Mouse (Mus musculus) kidney, adult 9 months (tissue): ENCODE data around the gene Tmem151b.
A peak's percentile ranks its signal among the peaks of the same experiment; 100 is the strongest.

Source experiments
- DNase-seq: peaks from one replicate; pipeline ENCODE4 v3.0.0; 2022

Tmem151b gene

DNA sequence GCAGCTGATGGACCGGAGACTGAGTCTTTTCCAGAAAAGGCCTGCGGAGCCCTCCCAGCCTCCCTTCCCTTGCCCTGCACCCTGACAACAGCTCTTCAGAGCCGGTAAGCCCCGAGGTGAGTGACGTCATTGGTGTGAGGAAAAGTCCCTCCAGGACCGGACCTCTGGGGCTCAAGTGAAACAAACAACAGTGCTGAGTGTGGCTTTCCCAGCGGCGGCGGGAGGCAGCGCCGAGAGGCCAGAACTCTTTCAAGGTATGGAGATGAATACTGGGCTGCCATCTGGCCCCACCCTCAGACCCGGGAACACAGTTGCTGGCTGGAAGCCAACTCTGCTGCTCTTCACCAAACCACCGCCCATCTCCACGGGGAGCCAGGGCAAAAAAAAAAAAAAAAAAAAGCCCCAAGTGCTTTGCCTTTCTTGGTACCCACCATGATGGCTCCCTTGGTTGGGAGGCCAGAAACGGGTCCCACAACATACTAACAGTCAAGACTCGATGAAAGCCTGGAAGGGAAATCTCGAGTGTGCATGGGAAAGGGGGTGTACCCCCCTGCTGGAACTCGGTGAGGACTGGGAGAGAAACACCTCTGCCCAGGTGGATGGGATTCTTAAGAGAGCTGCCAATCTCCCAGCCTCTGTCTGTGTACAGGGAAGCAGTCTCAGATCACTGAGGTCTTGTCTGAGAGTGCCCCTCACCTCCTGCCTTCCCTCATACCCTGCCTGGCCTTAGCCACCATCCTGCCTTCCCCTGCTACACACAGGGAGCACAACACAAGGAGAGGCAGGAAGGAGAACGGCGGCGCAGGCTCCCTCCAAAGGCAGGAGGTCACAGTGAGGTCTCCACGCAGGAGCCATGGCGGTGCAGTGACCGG is 5.2 kb downstream of the Tmem151b start:
- DNase-seq: no peak

DNA sequence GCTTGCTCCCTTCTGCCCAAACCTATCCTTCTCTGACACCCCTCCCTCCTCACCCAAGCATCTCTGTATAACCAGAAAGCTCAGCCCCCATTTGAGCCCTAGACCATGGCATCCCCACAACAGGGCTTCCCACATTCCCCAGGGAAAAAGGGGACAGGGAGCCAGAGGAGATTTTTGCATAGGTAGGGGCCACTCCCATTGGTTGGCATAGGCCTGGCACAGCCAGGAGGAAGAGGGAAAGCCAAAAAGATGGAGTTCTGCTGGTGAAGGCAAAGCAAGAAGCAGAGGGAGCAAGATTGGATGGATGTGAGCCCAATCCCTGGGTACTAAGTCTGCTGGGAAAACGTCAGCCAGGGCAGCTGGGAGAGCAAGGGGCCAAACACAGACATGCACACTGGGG is 6.4 kb downstream of the Tmem151b start:
- no peak for DNase-seq

DNA sequence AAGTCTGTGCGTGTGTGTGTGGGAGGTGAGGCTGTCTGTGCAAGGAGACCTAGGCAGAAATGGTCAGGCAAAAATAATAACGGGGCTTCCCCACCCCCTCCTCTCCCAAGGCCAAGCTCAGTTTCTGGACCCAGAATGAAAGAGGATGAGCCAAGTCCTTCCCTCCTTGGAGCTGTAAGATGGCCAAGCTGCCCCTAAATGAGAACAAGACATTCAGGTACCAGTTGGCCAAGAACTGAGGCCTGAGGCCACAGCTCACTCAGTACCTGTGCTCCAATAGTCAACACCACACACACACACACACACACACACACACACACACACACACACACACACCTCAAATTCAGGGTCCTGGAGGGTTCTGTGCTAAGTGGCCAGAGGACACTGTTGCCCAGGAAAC is 6.8 kb downstream of the Tmem151b start:
- no peak for DNase-seq

DNA sequence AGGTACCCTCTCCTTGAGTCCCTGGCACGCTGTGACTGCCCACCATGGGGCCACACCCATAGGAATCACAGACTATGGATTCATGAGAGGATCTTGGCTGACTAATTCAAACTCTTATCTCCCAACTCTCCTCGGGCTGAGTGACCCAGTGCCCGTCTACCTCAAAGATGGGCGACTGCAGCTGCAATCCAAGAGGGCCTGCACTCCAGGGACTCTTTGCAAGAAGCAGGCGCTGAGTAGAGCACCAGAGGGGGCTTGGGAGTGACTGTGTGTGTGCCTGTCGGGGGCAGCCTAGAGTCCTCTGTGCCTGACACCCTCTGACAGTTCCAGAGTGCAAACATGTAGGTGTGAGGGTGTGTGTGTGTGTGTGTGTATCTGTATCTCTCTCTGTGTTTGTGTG is 7.3 kb downstream of the Tmem151b start:
- DNase-seq: no peak

DNA sequence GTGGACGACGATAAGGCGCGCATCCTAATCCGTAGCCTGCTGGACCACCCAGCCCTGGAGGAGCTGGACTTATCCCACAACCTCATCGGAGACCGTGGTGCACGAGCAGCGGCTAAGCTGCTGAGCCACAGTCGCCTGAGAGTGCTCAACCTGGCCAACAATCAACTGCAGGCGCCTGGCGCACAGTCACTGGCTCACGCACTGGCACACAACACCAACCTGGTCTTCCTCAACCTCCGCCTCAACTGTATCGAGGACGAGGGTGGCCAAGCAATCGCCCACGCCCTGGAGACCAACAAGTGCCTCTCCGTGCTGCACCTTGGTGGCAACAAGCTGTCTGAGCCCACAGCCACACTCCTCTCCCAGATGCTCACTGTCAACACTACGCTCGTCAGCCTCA is 9.8 kb downstream of the Tmem151b start:
- no peak for DNase-seq

DNA sequence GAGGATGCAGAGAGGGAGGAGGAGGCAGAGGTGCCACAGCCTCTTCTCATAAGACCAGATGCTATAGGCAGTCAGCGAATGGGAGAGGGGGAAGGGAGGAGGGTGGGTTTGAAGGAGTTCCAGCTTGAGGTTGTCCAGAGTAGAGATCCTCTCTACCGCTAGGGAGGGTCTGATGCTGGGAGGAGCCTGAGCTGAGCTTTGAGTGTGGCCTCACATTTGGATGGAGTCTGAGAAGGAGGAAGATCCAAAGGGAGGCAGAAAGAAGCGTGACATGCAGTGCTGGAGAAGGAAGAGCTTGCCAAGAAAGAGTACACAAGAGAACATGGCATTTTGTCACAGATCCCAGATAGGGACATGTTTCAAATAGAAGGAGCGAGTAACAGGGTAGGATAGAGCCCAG is 11.1 kb downstream of the Tmem151b start:
- no peak for DNase-seq

DNA sequence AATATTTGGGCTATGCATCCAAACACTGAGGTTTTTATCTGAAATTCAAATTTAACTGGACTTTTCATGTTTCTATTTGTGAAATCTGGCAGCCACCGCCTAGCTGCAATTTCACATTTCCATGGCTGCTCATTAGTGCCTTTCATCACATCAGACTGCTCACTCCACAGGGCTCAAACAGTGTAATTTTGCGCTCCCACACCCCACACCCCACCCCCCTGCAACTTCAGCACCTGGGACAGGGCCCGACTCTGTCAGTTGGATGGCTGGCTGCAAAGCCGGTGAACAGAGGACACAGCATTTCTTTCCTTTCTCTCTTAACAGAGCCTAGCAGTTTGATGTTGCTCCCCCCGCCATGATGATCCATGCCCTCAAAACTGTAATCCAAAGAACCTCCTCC is 13.2 kb downstream of the Tmem151b start:
- no peak for DNase-seq

DNA sequence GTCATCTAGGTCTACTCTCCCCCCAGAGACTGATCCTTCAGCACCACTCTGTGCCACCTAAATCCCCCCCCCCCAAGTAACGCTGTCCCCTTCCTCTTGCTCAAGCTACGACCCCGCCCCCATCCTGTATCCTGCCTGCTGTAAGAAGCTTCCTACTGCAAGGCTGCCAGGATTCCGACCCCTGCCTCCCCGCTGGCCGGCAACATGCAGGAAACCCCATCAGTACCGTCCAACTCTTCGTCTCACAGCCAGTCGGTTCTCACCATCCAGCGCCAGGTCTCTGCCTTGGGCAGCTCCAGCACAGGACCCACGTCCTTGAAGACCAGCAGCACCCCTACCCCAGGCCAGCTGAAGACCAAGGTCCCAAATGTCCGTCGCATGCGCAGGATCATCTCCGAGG is 16.6 kb downstream of the Tmem151b start:
- no peak for DNase-seq

DNA sequence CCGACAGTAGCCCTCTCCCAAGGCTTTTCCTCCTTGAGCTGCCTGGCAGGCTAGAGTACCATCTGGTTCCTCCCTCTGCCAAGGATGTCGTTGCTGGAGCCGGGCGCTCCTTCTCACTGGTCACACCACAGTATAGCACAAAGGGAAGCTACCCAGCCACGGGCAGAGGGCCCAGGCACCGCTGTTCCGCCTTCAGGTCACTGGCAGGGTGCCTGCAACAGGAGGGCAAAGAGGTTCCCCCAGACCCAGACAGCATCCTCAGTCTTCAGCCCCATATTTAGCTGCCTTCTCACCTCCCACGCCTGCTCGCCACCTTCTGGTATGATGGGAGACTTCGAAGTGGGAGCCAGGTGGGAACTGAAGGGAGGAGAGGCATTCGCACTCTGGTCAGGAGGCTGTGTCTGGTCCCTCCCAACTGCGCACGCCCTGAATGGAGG is 19.1 kb downstream of the Tmem151b start:
- DNase-seq: no peak

DNA sequence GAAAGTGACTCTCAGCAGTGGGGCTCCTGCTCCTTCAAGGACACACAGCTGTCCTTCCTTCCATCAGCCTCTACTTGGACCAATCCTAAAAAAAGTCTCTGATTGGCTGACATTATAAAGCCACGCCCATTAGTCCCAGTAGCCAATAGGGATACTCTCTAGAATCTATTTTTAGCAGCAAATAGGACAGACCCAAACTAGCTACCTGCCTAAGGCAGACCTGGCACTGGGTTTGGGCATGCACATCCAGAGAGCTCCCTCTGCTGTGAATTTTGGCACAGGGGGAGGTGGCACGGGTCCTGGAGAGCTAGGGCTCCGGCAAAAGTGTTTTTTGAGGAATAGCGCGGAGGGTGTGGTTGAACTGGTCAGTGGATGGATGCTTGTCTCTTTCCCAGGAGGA is 22.9 kb downstream of the Tmem151b start:
- peak; percentile 69 for DNase-seq

DNA sequence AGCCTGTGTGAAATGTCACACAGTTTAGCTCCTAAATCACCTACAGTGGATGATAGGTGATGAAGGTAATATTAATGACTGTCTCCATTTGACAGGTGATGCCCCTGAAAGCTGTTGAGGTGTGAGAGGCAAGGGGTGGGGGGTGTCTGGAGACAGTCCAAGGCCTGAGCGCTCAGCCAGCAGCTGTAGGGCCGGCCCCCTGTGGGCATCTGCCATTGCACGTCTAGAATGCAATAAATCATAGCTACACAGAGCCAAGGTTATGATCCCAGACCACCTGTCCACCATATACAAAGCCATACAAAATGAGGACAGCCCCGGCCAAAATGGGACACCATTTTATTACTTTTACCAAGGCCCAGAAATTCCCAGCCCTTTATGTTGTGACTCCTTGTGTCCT is 24.5 kb downstream of the Tmem151b start:
- DNase-seq: no peak

DNA sequence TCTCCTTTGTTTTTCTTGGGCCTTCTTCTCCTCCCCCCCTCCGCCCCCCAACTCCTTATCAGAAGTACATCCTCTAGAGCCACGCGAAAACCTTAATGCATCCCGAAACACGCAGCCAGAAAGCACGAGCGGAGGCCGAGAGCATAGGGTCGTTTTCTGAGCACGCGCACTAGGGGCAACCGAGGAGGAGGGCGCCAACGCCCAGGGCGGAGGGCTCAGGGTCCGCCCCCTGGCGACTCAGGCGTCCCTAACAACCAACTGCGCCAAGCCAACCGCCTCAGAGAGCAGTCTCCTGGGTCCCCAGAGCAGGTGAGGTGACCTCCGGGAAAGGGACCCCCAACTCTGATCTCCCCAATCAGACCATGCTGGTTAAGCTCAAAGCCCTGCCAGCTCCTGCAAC is 26.2 kb downstream of the Tmem151b start, which contains the start of gene Tcte1:
Gene Tcte1 (plus strand): TSS at position 172 of the 400 bp plus-strand sequence.
- no peak for DNase-seq

DNA sequence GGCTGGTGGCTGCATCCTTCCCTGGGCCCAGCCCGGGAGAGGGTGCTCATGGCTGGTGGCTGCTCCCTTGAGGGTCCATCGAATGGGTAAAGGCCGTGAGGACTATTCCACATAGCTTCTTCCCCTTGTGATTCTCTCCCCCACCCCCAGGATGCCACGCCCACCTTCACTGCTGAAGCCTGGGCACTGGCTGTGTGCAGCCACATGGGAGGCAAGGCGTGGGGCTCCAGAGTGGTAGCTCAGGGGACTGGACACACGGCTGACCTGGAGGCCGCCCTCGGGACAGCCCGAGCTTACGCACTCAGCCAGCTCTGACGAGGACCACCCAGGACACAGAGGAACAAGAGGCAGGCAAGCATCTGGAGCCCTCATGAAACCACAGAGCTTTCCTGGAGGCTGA is 29.3 kb downstream of the Tmem151b start:
- no peak for DNase-seq

DNA sequence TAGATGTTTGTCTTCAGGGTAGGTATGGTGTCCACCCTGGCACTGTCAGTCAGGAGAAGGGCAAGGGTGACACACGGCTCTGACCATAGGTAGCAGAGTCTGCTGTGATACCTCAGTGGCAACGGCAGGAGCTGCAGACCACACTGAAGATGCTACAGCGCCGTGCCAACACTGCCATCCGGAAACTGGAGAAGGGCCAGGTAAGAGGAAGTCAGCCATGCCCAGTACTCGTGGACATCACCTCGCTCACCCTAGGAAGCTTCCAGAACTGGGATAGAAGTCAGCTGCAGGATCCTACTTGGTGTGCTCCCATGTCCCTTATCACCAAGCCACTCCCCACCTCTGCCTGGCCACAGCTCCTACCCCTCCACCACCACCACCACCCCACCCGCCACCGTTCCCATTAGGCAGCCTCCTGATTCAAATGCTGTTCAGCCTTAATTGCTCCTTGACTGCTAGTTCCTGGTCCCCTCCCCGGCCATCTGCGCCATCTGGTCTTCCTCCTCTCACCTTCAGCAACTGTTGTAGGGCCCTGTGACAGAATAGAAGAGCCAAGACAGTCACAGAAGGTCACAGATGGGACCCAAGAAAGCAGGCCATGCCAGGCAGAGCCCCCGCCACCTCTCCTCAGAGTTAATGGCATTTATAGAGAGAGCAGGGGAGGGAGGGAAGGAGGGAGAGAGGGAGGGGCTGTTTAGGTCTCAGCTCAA is 30.6 kb downstream of the Tmem151b start:
- DNase-seq: no peak

DNA sequence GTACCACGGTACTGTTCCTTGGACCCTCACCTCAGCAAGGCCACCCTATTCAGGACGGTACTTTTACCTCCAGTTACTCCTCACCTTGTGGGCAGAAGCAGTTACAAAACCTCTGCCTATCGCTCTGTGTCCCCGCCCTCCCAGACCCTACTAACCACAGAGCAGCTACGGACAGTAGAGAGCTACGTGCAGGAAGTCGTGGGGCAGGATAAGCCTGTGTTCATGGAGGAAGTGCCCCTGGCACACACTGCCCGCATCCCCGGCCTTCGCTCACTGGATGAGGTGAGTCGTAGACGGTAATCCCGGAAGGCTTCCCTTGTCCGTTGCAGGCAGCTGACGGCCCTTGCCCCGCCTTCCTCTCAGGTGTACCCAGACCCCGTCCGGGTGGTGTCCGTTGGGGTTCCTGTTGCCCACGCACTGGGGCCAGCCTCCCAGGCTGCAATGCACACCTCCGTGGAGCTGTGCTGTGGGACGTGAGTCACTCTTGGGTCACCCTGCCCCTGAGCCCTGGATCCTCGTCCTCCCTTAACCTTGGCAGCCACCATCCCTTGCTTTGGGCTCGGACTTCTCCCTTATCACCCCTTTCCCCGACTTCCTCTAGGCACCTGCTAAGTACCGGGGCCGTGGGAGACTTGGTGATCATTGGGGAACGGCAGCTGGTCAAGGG is 31.8 kb downstream of the Tmem151b start:
- DNase-seq: no peak

DNA sequence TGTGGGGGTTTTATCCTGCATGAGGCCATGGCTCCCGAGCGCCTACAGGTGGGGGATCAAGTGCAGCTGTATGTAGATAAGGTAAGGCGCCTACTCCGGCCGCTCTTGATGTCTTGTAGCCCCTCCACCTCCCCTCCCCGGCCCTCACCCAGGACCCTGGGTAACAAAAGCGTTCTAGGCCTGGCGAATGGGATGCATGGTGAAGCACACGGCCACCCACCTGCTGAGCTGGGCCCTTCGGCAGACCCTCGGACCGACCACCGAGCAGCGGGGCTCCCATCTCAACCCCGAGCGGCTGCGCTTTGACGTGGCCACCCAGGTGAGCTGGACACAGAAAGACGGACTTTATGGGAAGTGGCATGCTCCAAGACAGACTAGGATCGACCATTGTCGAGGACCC is 32.3 kb downstream of the Tmem151b start:
- DNase-seq: no peak

DNA sequence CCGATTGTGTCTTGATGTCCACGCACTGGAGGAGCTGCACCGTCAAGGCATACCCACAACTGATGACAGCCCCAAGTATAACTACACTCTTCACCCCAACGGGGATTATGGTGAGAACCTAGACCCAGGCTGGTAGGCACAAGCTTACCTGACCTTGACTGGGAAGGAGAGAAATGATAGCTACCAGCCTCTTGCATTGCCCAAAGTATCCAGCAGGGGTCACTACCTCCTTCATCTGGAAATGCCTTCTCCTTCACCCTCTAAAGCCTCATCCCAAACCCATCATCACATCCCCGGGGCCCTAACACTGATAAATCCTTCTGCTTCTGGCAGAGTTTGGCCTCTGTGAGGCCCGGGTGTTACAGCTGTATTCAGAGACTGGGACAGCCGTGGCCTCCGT is 33.0 kb downstream of the Tmem151b start:
- DNase-seq: peak; percentile 81

DNA sequence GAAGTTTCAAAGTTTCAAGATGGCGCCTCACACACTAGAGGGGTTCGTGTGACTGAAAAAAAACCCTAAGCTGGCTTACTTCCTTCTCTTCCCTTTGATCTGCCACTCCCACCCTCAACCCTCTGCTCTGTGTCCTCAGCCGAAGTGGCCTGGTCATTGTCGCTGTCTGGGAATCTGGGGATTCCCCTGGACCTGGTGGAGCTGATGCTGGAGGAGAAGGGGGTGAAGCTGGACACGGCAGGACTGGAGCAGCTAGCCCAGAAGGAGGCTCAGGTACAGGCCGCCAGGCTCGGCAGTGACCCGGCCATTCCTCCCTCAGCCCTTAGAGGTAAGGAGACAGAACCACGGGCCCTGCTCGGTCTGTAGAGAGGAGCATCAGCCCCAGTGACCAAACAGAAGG is 33.7 kb downstream of the Tmem151b start:
- DNase-seq: no peak

DNA sequence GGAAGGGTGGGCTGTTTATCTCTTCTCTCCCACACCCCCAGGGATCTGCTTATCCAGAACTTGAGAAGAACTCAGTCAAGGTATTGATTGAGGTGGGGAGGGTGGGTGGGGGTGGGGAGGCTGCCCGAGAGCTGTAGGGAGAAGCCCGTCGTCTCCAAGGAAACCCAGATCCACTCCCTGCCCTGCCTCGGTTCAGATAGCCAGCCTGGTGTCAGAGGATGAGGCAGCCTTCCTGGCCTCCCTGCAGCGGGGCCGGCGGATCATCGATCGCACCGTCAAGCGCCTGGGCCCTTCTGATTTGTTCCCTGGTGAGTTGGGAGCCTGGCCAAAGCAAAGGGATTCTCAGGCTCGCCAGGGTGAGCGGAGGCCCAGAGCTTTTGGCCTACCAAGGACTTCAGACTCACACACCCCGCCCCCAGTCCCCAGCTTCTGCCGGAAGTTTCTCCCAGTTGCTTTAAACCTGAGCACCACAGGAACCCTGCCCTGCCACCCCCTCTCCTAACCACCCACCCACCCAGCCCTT is 34.2 kb downstream of the Tmem151b start:
- DNase-seq: no peak

DNA sequence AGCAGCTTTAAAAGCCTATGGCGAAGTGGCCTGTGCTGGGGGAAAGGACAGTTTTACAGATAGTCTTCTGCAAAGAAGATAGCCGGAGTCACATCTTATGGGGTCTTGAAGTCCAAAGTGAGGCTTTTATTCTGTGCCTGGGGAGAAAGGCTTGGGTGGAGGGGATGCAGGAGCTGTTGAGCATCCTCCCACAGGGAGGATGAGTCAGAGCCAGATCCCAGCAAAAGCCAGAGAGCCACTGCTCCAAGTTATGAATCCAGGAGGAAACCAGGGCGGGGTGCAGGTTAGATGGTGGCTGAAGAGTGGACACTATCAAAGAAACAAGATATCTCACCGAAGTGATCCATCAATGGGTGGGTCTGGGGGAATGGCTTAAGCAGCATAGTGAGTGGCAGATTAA is 37.7 kb downstream of the Tmem151b start:
- no peak for DNase-seq

DNA sequence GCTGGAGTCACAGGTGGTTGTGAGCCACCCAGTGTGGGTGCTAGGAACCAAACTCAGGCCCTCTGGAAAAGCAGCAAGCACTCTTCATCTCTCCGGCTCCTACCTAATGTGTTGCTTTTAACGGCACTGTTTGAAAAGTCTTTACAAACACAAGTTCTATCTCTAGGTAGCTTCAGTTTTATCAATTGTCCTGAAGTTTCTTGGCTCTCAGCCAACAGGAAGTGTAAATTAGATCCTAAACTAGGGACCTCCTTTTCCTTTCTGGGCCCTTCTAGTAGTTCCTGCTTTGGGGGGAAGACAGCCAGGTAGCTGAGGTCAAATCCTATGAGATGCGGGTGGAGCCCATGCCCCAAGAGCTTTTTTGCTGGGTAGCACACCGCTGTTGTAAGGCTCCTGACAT is 38.6 kb downstream of the Tmem151b start:
- DNase-seq: no peak

DNA sequence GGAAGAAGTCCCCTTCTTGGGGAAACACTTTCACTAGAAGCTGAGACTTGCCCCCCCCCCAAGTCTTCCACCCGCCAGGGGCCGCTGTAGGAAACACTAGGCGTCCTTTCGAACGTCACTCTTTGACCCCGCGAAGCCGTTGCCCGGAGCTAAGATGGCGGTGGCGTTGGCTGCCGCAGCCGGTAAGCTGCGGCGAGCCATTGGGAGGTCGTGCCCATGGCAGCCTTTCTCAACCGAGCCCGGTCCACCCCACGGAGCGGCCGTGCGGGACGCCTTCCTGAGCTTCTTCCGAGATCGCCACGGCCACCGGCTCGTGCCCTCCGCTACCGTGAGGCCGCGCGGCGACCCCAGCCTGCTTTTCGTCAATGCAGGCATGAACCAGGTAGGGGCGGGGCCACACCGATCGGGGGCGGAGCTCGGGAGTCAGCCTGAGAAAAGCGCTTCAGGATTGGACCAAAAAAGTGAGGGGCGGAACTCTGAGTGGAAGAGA is 42.7 kb downstream of the Tmem151b start, which contains the start of gene Aars2:
Gene Aars2 (plus strand): TSS at position 142 of the 490 bp plus-strand sequence.
- peak; percentile 95 for DNase-seq

DNA sequence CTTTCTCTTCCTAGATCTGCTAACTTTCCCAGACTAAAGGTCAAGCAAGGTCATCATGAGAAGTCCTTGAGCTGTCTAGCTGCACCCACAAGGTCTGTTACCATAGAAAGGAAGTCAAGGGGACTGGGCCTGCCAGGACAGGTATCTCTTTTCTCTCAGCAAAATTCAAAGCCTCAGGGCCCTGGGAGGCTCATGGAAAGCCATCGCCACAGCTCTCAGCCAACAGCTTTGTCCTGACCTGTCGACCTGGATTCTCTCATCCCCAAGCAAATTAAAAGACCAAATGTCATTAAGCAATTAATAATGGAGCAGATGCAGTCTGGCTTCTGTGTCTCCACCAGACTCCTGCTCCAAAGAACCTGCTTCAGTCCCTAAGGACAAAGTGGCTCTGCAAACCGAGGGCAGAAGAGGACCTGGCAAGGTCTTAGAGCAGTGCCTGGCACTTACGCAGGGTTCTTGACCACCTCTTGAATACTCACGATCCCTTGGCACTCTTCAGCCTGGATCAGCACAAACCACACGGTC is 43.5 kb downstream of the Tmem151b start:
- no peak for DNase-seq
